Mouse (Mus musculus) C3H10T1/2 (cell line): ENCODE data around the gene Gm12886. TPM values are rescaled to one million over a fixed set of nuclear protein-coding genes. Genes with fewer than 3 reads are reported as not detected.

Experiments used
- polyA plus RNA-seq, 2 experiments: library from polyadenylated mRNA; unstranded; fragments of >200 nt; fragmentation: generic; extraction: Trizol; gene quantifications; one replicate each; pipeline ENCODE4 v1.2.1; 2012; ENCODE audit warnings: missing spikeins in 2 of 2

Gene Gm12886
- not detected for polyA plus RNA-seq

GRCm38 (mm10) chr4:121422999-121423398, at the start of gene Gm12886:
Gm12886 (minus strand) TSS chr4:121423099.

Other genes with a start within 250 kb of the Gm12886 start
- gene Rlf, start 208.0 kb downstream of the Gm12886 start, polyA plus RNA-seq = 1 to 10 TPM in 1 of 2 experiments, under 1 TPM in 1; 0.15 to 2.6 TPM
- not detected for gene Gm12888, start 98.2 kb downstream of the Gm12886 start, polyA plus RNA-seq
- gene Gm12887, start 199.0 kb upstream of the Gm12886 start, polyA plus RNA-seq = not detected